Mouse (Mus musculus) heart, adult 2 months (tissue): Measurements from ENCODE around the gene Tbxa2r.

Experiments
- CTCF ChIP-seq: fragments of 200-600 bp; IDR thresholded peaks from 2 replicates; pipeline ENCODE4 v1.8.1; 2022; ENCODE audit warnings: antibody characterized with exemption, mild to moderate bottlenecking, moderate library complexity
- POLR2A ChIP-seq: fragments of 200-500 bp; IDR thresholded peaks from 2 replicates; pipeline ENCODE4 v1.6.1; 2011; ENCODE audit warnings: mild to moderate bottlenecking, low read depth, low read length, control low read depth; ENCODE audit not compliant: insufficient read depth

- TF ChIP-seq POLR2A = peak; percentile 64
- TF ChIP-seq CTCF = 0 out of 2 replicates have a peak, but pooled peaks have one; percentile 10
Measured at GRCm38 (mm10) chr10:81326858-81327257, 1.7 kb upstream of the Tbxa2r start.
